Mouse (Mus musculus) limb, embryonic 11.5 days (tissue): ENCODE data around the gene Trpd52l3. TPM values are rescaled to one million over a fixed set of nuclear protein-coding genes. Genes with fewer than 3 reads are reported as not detected.

Experiments
- ATAC-seq: fragments of 200-750 bp; cut with Nextera tagmentation; 2 replicates; pipeline ENCODE4 v1.8.0; 2017; ENCODE audit warnings: low read depth; ENCODE audit not compliant: insufficient number of reproducible peaks, low FRiP score, low TSS enrichment
- DNase-seq: peaks from one replicate; pipeline ENCODE4 v3.0.0-alpha.2; 2015; ENCODE audit warnings: low spot score
- H3K27ac ChIP-seq: fragments of 300-500 bp; sonication (generic); replicated peaks from 2 replicates; pipeline ENCODE4 v1.5.1; 2014; ENCODE audit warnings: low read depth, mild to moderate bottlenecking, low read length
- H3K27me3 ChIP-seq: fragments of 300-500 bp; sonication (generic); 2 replicates; pipeline ENCODE4 v1.6.1; 2014; ENCODE audit warnings: mild to moderate bottlenecking, low read length, mixed read lengths; ENCODE audit not compliant: control insufficient read depth, insufficient read depth
- H3K36me3 ChIP-seq: fragments of 300-500 bp; sonication (generic); 2 replicates; pipeline ENCODE4 v1.6.1; 2014; ENCODE audit warnings: mild to moderate bottlenecking, low read length, moderate library complexity, mixed read lengths; ENCODE audit not compliant: control insufficient read depth, insufficient read depth
- H3K4me1 ChIP-seq: fragments of 300-500 bp; sonication (generic); 2 replicates; pipeline ENCODE4 v1.6.1; 2014; ENCODE audit warnings: low read length, mixed read lengths; ENCODE audit not compliant: control insufficient read depth, insufficient read depth
- H3K4me2 ChIP-seq: fragments of 300-500 bp; sonication (generic); 2 replicates; pipeline ENCODE4 v1.6.1; 2014; ENCODE audit warnings: low read depth, mild to moderate bottlenecking, moderate library complexity; ENCODE audit not compliant: severe bottlenecking
- H3K4me3 ChIP-seq: fragments of 300-500 bp; sonication (generic); 2 replicates; pipeline ENCODE4 v1.5.1; 2014; ENCODE audit warnings: low read depth, low read length
- H3K9ac ChIP-seq: fragments of 300-500 bp; sonication (generic); 2 replicates; pipeline ENCODE4 v1.6.1; 2014; ENCODE audit warnings: mild to moderate bottlenecking, low read length
- H3K9me3 ChIP-seq: fragments of 300-500 bp; sonication (generic); 2 replicates; pipeline ENCODE4 v1.6.1; 2016; ENCODE audit warnings: low read length; ENCODE audit not compliant: control insufficient read depth
- WGBS: fragments of 180-500 bp; shearing (Covaris S2); extraction: QIAGEN DNeasy Blood & Tissue Kit; methylation state at CpG from one replicate; pipeline ENCODE4 v1.1.7; 2014; 5-methylcytosine and 5-hydroxymethylcytosine counted together
- polyA plus RNA-seq: library from polyadenylated mRNA; unstranded; fragments of >200 nt; fragmentation: Nextera tagmentation; extraction: Ambion mirVana; gene quantifications from 2 replicates; pipeline ENCODE4 v1.2.1, GENCODE M21; 2014

Gene Trpd52l3
- polyA plus RNA-seq, 1 experiment from 2014 or later: not detected

DNA sequence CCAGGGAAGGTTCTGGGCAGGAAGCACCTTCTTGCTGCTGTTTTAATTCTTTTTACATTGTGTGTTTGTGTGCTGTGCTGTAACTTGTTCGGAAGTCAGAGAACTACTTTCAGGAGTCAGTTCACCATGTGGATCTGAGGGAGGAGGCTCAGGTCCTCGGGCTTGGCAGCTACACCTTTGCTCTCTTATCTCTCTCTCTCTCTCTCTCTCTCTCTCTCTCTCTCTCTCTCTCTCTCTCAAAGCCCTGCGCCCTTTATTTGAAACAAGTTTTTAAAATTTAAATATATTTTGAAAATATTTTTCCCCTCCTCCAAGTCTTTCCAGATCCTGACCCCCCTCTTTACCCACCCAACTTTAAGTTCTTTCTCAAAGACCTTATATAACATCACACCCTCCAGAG is 31.8 kb downstream of the Trpd52l3 start:
- 0 out of 2 replicates have a peak, but pooled peaks cover 2% of the 10 kb centered on the region for H3K4me1 ChIP-seq
- 67% methylated on average over 3 of the region's 3 CpGs for WGBS

DNA sequence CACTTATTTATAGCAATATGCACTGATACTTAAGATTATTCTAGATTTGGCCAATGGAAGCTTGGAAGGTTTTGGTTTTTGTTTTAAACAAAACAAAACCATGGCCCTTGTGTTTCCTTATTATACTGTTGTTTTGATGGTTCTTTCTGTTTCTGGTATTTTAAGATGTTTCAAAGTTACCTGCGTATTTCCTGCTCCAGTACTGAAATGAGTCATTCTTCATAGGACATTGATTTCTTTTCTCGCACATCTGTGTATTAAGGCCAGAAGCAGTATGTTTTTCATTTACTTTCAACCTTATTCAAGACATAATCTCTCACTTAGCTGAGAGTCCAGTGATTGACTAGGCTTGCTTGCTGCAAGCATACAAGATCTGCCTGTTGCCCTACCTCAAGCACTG is 40.1 kb downstream of the Trpd52l3 start:
- peaks cover 9% of the 10 kb centered on the region for H3K36me3 ChIP-seq
- 95% methylated on average over 2 of the region's 2 CpGs for WGBS

More for the DNA sequence above, 31.8 kb downstream of the Trpd52l3 start:
- no peak overlapping the region for H3K4me3 ChIP-seq
- ATAC-seq: no peak
- H3K4me2 ChIP-seq: no peak overlapping the region
- H3K9ac ChIP-seq: no peak overlapping the region
- no peak overlapping the region for H3K27ac ChIP-seq
- H3K36me3 ChIP-seq: no peaks in the 10 kb centered on the region
- no peak for DNase-seq
- no peaks in the 10 kb centered on the region for H3K9me3 ChIP-seq
- H3K27me3 ChIP-seq: no peaks in the 10 kb centered on the region

DNA sequence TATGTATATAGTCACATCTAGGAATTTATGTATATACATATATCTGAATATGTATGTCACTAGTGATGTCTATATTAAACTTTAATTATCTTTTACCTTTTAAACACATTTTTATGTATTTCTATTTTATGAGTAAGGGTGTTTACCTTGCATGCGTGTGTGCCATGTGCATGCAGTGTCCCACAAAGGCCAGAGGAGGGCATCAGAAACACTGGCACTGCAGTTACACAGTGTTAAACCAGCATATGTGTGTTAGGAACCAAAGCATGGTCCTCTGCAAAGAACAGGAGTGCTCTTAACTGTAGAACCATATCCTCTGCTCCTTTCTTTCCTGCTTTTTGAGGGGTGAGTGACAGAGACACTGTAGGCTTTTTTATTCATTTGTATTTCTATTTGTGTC is 41.0 kb downstream of the Trpd52l3 start:
- no peak overlapping the region for H3K27ac ChIP-seq
- no peak overlapping the region for H3K4me2 ChIP-seq
- no peak overlapping the region for H3K9ac ChIP-seq
- H3K4me1 ChIP-seq: no peaks in the 10 kb centered on the region
- no peaks in the 10 kb centered on the region for H3K27me3 ChIP-seq
- peaks cover 9% of the 10 kb centered on the region for H3K36me3 ChIP-seq
- ATAC-seq (no peak), DNase-seq (no peak)
- no peaks in the 10 kb centered on the region for H3K9me3 ChIP-seq
- 90% methylated on average over 1 of the region's 1 CpGs for WGBS
- H3K4me3 ChIP-seq: no peak overlapping the region

More for the DNA sequence above, 40.1 kb downstream of the Trpd52l3 start:
- no peak for DNase-seq
- Histone ChIP-seq H3K27ac (no peak overlapping the region), H3K27me3 (no peaks in the 10 kb centered on the region), H3K4me1 (no peaks in the 10 kb centered on the region), H3K9ac (no peak overlapping the region), H3K9me3 (no peaks in the 10 kb centered on the region), H3K4me2 (no peak overlapping the region), H3K4me3 (no peak overlapping the region)
- no peak for ATAC-seq

DNA sequence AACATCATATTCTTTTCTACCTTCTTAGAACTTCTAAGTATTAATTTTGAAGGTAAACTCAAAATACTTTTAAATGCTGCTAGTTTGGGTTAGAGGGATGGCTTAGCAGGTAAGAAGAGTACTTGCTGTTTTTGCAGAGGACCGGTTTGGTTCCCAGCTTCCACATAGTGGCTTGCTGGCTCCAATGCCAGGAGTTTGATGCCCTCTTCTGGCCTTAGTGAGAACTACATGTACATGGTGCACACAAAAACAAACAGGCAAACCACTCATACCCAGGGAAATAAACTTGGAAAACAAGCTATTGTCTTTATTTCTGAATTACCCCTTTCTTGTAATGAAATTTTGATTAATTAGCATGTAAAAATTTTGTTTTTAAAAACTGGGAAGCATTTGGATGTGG is 42.3 kb downstream of the Trpd52l3 start:
- Histone ChIP-seq H3K4me1 (no peaks in the 10 kb centered on the region), H3K27me3 (no peaks in the 10 kb centered on the region), H3K9ac (no peak overlapping the region), H3K36me3 (peaks cover 9% of the 10 kb centered on the region), H3K4me2 (no peak overlapping the region), H3K4me3 (no peak overlapping the region), H3K27ac (no peak overlapping the region), H3K9me3 (no peaks in the 10 kb centered on the region)
- WGBS: 56% methylated on average over 1 of the region's 1 CpGs
- DNase-seq (no peak), ATAC-seq (no peak)

DNA sequence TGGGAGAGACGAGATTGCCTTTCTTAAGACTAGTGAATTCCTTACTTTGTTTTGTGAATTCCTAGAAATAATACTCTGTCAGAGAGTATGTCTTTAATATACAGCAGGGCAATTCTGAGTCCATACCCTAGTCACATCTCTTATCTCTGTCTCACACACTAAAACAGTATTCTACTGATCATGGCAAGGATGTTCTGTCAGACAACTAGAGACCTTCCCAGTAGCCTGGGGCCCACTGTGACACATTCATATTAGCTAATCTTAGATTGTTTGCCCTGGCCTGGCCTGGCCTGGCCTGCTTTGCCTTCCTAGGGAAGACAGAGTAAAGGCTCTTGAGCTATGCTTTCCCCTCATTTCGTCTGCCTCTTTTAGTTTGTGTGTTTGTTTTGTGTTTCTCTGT is 47.0 kb downstream of the Trpd52l3 start:
- 91% methylated on average over 2 of the region's 2 CpGs for WGBS
- no peak overlapping the region for H3K9ac ChIP-seq
- DNase-seq: no peak
- ATAC-seq: no peak
- H3K27me3 ChIP-seq: no peaks in the 10 kb centered on the region
- no peaks in the 10 kb centered on the region for H3K4me1 ChIP-seq
- H3K36me3 ChIP-seq: peaks cover 4% of the 10 kb centered on the region
- H3K9me3 ChIP-seq: no peaks in the 10 kb centered on the region
- no peak overlapping the region for H3K4me3 ChIP-seq
- no peak overlapping the region for H3K4me2 ChIP-seq
- no peak overlapping the region for H3K27ac ChIP-seq

DNA sequence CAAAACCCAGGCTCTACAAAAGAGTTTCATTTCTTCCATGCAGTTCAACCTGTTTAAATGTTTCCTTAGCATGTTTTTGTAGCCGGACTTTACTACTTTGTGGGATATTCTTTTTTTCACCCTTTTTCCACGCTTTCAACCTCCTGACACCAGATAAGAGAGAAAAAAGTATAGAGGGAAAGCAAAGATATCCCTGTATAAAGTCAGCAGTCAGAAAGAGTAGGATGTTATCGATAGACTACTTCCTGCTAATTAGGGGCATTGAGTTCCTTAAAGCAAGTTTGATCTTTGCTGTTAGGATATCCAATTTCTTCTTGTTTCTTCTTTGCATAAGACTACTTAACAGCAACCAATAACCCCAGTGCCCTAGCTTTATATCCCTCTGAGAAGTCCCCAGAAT is 47.9 kb downstream of the Trpd52l3 start:
- DNase-seq (no peak), ATAC-seq (no peak)
- Histone ChIP-seq H3K9ac (no peak overlapping the region), H3K4me3 (no peak overlapping the region), H3K4me2 (no peak overlapping the region), H3K4me1 (no peaks in the 10 kb centered on the region), H3K27me3 (no peaks in the 10 kb centered on the region), H3K9me3 (no peaks in the 10 kb centered on the region), H3K36me3 (peaks cover 6% of the 10 kb centered on the region), H3K27ac (no peak overlapping the region)
- WGBS: 94% methylated on average over 3 of the region's 3 CpGs

DNA sequence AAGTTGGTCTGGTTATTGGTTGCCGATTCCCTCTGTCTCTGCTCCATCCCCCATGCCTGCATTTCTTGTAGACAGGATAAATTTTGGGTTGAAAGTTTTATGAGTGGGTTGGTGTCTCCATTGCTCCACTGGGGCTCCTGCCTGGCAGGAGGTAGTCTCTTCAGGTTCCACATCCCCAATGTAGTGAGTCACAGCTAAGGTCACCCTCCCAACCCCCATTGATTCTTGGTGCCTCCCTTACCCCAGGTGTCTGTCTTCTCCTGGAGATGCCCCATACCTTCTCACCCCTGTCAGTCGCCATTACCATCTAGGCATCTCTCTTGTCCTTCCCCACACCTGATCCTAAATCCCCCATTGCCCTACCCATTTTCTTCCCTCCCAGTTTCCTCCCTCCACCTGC is 50.6 kb downstream of the Trpd52l3 start:
- Histone ChIP-seq H3K4me3 (no peak overlapping the region), H3K4me1 (no peaks in the 10 kb centered on the region), H3K9me3 (no peaks in the 10 kb centered on the region), H3K27ac (no peak overlapping the region), H3K9ac (no peak overlapping the region), H3K4me2 (no peak overlapping the region), H3K27me3 (no peaks in the 10 kb centered on the region), H3K36me3 (peaks cover 2% of the 10 kb centered on the region; the same call in 1 of the 2 replicates)
- ATAC-seq: no peak
- DNase-seq: no peak
- WGBS: 94% methylated on average over 2 of the region's 2 CpGs

Other genes with a start within 250 kb of the Trpd52l3 start
- 7.9 and 8.2 TPM in 2 replicates for gene 9930021J03Rik, start 197.8 kb upstream of the Trpd52l3 start, polyA plus RNA-seq
- gene Ranbp6, start 190.8 kb upstream of the Trpd52l3 start, polyA plus RNA-seq: 27.8 and 32.9 TPM in 2 replicates
- 0.19 and 0.26 TPM in 2 replicates for gene Il33, start 78.7 kb upstream of the Trpd52l3 start, polyA plus RNA-seq
- 83.3 and 89.1 TPM in 2 replicates for gene Uhrf2, start 26.7 kb downstream of the Trpd52l3 start, polyA plus RNA-seq
- 8.3 and 9.2 TPM in 2 replicates for gene Gldc, start 171.6 kb downstream of the Trpd52l3 start, polyA plus RNA-seq
- gene Mbl2, start 229.2 kb downstream of the Trpd52l3 start, polyA plus RNA-seq: not detected in 2 replicates